9 mouse cellular contexts compared by ENCODE assay signal in genomic region chr2:119040882-119041281, GRCm38 (mm10). TPM values are rescaled to one million over a fixed set of nuclear protein-coding genes. Genes with fewer than 3 reads are reported as not detected.
DNase-seq lines count a peak whose midpoint lies in the region; ATAC-seq and TF ChIP-seq lines count a peak whose summit lies in the region.
"Had no signal": no experiment of that assay in that cellular context is flagged by ENCODE, and none has a peak within 500 bp of the region (broad histone marks: within the 10 kb centered on the region; RNA-seq: fewer than 3 reads in every experiment).

No protein-coding gene starts in this region.

- DNase-seq in kidney, postnatal 0 days (ENCODE audit: low spot score), result peak; percentile 78
- DNase-seq in urinary bladder, postnatal 14 days (ENCODE audit: low spot score), result peak; percentile 14
- DNase-seq in urinary bladder, postnatal 4 days (ENCODE audit: low spot score in 2 of 2), result no peak
- peak; percentile 26 for DNase-seq in embryonic facial prominence, embryonic 14.5 days (ENCODE audit: low spot score)
- DNase-seq in thymus, postnatal 14 days, result peak; percentile 46
- DNase-seq in midbrain, embryonic 10.5 days (ENCODE audit: low spot score), result no peak
- no peak for DNase-seq in gastrocnemius, postnatal 10 days

- H3K9ac ChIP-seq in kidney, postnatal 0 days (ENCODE audit: low read depth, low read length), result no peak overlapping the region
- H3K9ac ChIP-seq in kidney, embryonic 15.5 days, result no peak overlapping the region
- H3K9ac ChIP-seq in embryonic facial prominence, embryonic 14.5 days (ENCODE audit: low read depth, low read length), result no peak overlapping the region
- H3K9ac ChIP-seq: neural tube, embryonic 12.5 days had no signal

- no peaks in the 10 kb centered on the region for H3K9me3 ChIP-seq in kidney, postnatal 0 days (replicated peaks; ENCODE audit: low read length)
- H3K9me3 ChIP-seq in kidney, embryonic 15.5 days (replicated peaks), result no peaks in the 10 kb centered on the region
- no peaks in the 10 kb centered on the region for H3K9me3 ChIP-seq in embryonic facial prominence, embryonic 14.5 days (ENCODE audit: control insufficient read depth, low read length)
- H3K9me3 ChIP-seq in midbrain, embryonic 10.5 days (replicated peaks), result no peaks in the 10 kb centered on the region
- H3K9me3 ChIP-seq: neural tube, embryonic 12.5 days had no signal

- peak; percentile 66 for TF ChIP-seq CTCF in kidney, postnatal 0 days (IDR thresholded peaks at IDR 0.05; ENCODE audit: low read depth)

- H3K36me3 ChIP-seq in kidney, postnatal 0 days (ENCODE audit: insufficient read depth, low read length), result peaks cover 17% of the 10 kb centered on the region
- H3K36me3 ChIP-seq in kidney, embryonic 15.5 days, result peaks cover 38% of the 10 kb centered on the region
- peaks cover 28% of the 10 kb centered on the region for H3K36me3 ChIP-seq in embryonic facial prominence, embryonic 14.5 days (ENCODE audit: control insufficient read depth, insufficient read depth, low read length)
- peaks cover 57% of the 10 kb centered on the region for H3K36me3 ChIP-seq in midbrain, embryonic 10.5 days

- H3K27me3 ChIP-seq in kidney, postnatal 0 days (ENCODE audit: insufficient read depth, low read length), result no peaks in the 10 kb centered on the region
- H3K27me3 ChIP-seq in kidney, embryonic 15.5 days, result no peaks in the 10 kb centered on the region
- no peaks in the 10 kb centered on the region for H3K27me3 ChIP-seq in embryonic facial prominence, embryonic 14.5 days (replicated peaks; ENCODE audit: control insufficient read depth, insufficient read depth, low read length)
- no peaks in the 10 kb centered on the region for H3K27me3 ChIP-seq in midbrain, embryonic 10.5 days (ENCODE audit: low read depth, poor library complexity, severe bottlenecking)
- H3K27me3 ChIP-seq: neural tube, embryonic 12.5 days had no signal

- H3K27ac ChIP-seq in kidney, postnatal 0 days, result no peak overlapping the region
- no peak overlapping the region for H3K27ac ChIP-seq in kidney, embryonic 15.5 days
- no peak overlapping the region for H3K27ac ChIP-seq in embryonic facial prominence, embryonic 14.5 days (replicated peaks; ENCODE audit: low read depth, low read length)
- no peak overlapping the region for H3K27ac ChIP-seq in midbrain, embryonic 10.5 days (replicated peaks)
- H3K27ac ChIP-seq: neural tube, embryonic 12.5 days had no signal

- no peaks in the 10 kb centered on the region for H3K4me1 ChIP-seq in kidney, postnatal 0 days (replicated peaks; ENCODE audit: insufficient read depth, low read length)
- peaks cover under 1% of the 10 kb centered on the region for H3K4me1 ChIP-seq in kidney, embryonic 15.5 days
- H3K4me1 ChIP-seq in embryonic facial prominence, embryonic 14.5 days (ENCODE audit: control insufficient read depth, insufficient read depth, low read length), result peaks cover under 1% of the 10 kb centered on the region
- H3K4me1 ChIP-seq in midbrain, embryonic 10.5 days, result peaks cover 4% of the 10 kb centered on the region

- H3K4me2 ChIP-seq in kidney, postnatal 0 days (ENCODE audit: low read length), result no peak overlapping the region
- H3K4me2 ChIP-seq in kidney, embryonic 15.5 days, result no peak overlapping the region
- no peak overlapping the region for H3K4me2 ChIP-seq in embryonic facial prominence, embryonic 14.5 days (ENCODE audit: low read depth, low read length)
- H3K4me2 ChIP-seq: neural tube, embryonic 12.5 days had no signal

- no peak overlapping the region for H3K4me3 ChIP-seq in kidney, postnatal 0 days (replicated peaks; ENCODE audit: low read depth, low read length)
- no peak overlapping the region for H3K4me3 ChIP-seq in kidney, embryonic 15.5 days (replicated peaks)
- H3K4me3 ChIP-seq in embryonic facial prominence, embryonic 14.5 days (ENCODE audit: low read depth, low read length), result no peak overlapping the region
- H3K4me3 ChIP-seq in midbrain, embryonic 10.5 days, result no peak overlapping the region
- H3K4me3 ChIP-seq: neural tube, embryonic 12.5 days had no signal

- 42% methylated on average over 4 of the region's 4 CpGs for WGBS in kidney, postnatal 0 days
- WGBS in kidney, embryonic 15.5 days, result 42% methylated on average over 4 of the region's 4 CpGs
- 43% methylated on average over 4 of the region's 4 CpGs for WGBS in embryonic facial prominence, embryonic 14.5 days
- 56% methylated on average over 4 of the region's 4 CpGs for WGBS in midbrain, embryonic 10.5 days

- ATAC-seq in kidney, postnatal 0 days (replicated peaks; ENCODE audit: low FRiP score, low read depth), result no peak
- no peak for ATAC-seq in kidney, embryonic 15.5 days (replicated peaks; ENCODE audit: low FRiP score)
- no peak for ATAC-seq in embryonic facial prominence, embryonic 14.5 days (ENCODE audit: low read depth)

RNA-seq across cellular contexts. Expression of gene Knl1, which starts 6.0 kb away (rescaled TPM):
- polyA plus RNA-seq in kidney, postnatal 0 days (2015; fragmentation: Nextera tagmentation; extraction: Ambion mirVana), result 25.6 and 26.0 TPM in 2 replicates
- polyA plus RNA-seq in kidney, embryonic 15.5 days (2015; fragmentation: Nextera tagmentation; extraction: Ambion mirVana), result 52.4 and 53.7 TPM in 2 replicates
- 31.7 and 36.0 TPM in 2 replicates for polyA plus RNA-seq in embryonic facial prominence, embryonic 14.5 days (2014; fragmentation: Nextera tagmentation; extraction: Ambion mirVana)
- 63.9 and 68.4 TPM in 2 replicates for polyA plus RNA-seq in midbrain, embryonic 10.5 days (2016; fragmentation: Nextera tagmentation; extraction: Ambion mirVana)
- total RNA-seq in gastrocnemius, postnatal 10 days (2021), result 1 to 10 TPM; 4.9 to 7.7 TPM

RNA-seq across cellular contexts. Expression of gene Rpusd2, which starts 6.3 kb away (rescaled TPM):
- 2.8 and 3.1 TPM in 2 replicates for polyA plus RNA-seq in kidney, postnatal 0 days (2015; fragmentation: Nextera tagmentation; extraction: Ambion mirVana)
- polyA plus RNA-seq in kidney, embryonic 15.5 days (2015; fragmentation: Nextera tagmentation; extraction: Ambion mirVana), result 4.2 and 4.8 TPM in 2 replicates
- polyA plus RNA-seq in embryonic facial prominence, embryonic 14.5 days (2014; fragmentation: Nextera tagmentation; extraction: Ambion mirVana), result 2.9 and 3.6 TPM in 2 replicates
- 7.0 and 7.9 TPM in 2 replicates for polyA plus RNA-seq in midbrain, embryonic 10.5 days (2016; fragmentation: Nextera tagmentation; extraction: Ambion mirVana)
- total RNA-seq in gastrocnemius, postnatal 10 days (2021), result 1 to 10 TPM; 3.8 to 4.3 TPM

RNA-seq across cellular contexts. Expression of gene Ccdc32, which starts 11.7 kb away (rescaled TPM):
- polyA plus RNA-seq in kidney, postnatal 0 days (2015; fragmentation: Nextera tagmentation; extraction: Ambion mirVana), result 29.9 and 30.1 TPM in 2 replicates
- polyA plus RNA-seq in kidney, embryonic 15.5 days (2015; fragmentation: Nextera tagmentation; extraction: Ambion mirVana), result 21.8 and 23.3 TPM in 2 replicates
- 22.6 and 23.8 TPM in 2 replicates for polyA plus RNA-seq in embryonic facial prominence, embryonic 14.5 days (2014; fragmentation: Nextera tagmentation; extraction: Ambion mirVana)
- 21.9 and 22.4 TPM in 2 replicates for polyA plus RNA-seq in midbrain, embryonic 10.5 days (2016; fragmentation: Nextera tagmentation; extraction: Ambion mirVana)
- total RNA-seq in gastrocnemius, postnatal 10 days (2021), result 1 to 10 TPM; 7.4 to 8.2 TPM

Comparison
In these comparisons a context has a peak if more than half of its experiments do, and no peak if none do; other contexts are left out.
1. DNase-seq: peak in kidney, postnatal 0 days (single experiment), urinary bladder, postnatal 14 days (single experiment), embryonic facial prominence, embryonic 14.5 days (single experiment) and thymus, postnatal 14 days (single experiment); none in urinary bladder, postnatal 4 days (0 of 2), midbrain, embryonic 10.5 days (single experiment) and gastrocnemius, postnatal 10 days (single experiment).